Mouse (Mus musculus) lung, embryonic 15.5 days (tissue): ENCODE data around the gene Card14. TPM values are rescaled to one million over a fixed set of nuclear protein-coding genes. Genes with fewer than 3 reads are reported as not detected.
"Not testable (repeated sequence)": the region's sequence is repeated elsewhere in the genome, so short reads cannot be mapped to it uniquely, and the experiment has no call there.

ENCODE experiments used
- ATAC-seq: fragments of 200-750 bp; cut with Nextera tagmentation; 2 replicates; pipeline ENCODE4 v1.8.0; 2017; ENCODE audit warnings: moderate number of reproducible peaks, borderline replicate concordance; ENCODE audit not compliant: low FRiP score, low TSS enrichment; ENCODE audit errors: extremely low read depth
- H3K27ac ChIP-seq: fragments of 300-500 bp; sonication (generic); 2 replicates; pipeline ENCODE4 v1.5.1; 2015; ENCODE audit warnings: moderate library complexity, mild to moderate bottlenecking, inconsistent platforms
- H3K27me3 ChIP-seq: fragments of 300-500 bp; sonication (generic); 2 replicates; pipeline ENCODE4 v1.6.1; 2015; ENCODE audit warnings: inconsistent platforms
- H3K36me3 ChIP-seq: fragments of 300-500 bp; sonication (generic); 2 replicates; pipeline ENCODE4 v1.6.1; 2015; ENCODE audit warnings: inconsistent platforms
- H3K4me1 ChIP-seq: fragments of 300-500 bp; sonication (generic); 2 replicates; pipeline ENCODE4 v1.6.1; 2015; ENCODE audit warnings: inconsistent platforms
- H3K4me2 ChIP-seq: fragments of 300-500 bp; sonication (generic); 2 replicates; pipeline ENCODE4 v1.6.1; 2015; ENCODE audit warnings: inconsistent platforms, mild to moderate bottlenecking, moderate library complexity
- H3K4me3 ChIP-seq: fragments of 300-500 bp; sonication (generic); 2 replicates; pipeline ENCODE4 v1.5.1; 2015; ENCODE audit warnings: mild to moderate bottlenecking, inconsistent platforms
- H3K9ac ChIP-seq: fragments of 300-500 bp; sonication (generic); 2 replicates; pipeline ENCODE4 v1.6.1; 2015; ENCODE audit warnings: inconsistent platforms
- H3K9me3 ChIP-seq: fragments of 300-500 bp; sonication (generic); 2 replicates; pipeline ENCODE4 v1.6.1; 2016; ENCODE audit warnings: inconsistent platforms
- WGBS: fragments of 180-500 bp; shearing (Covaris S2); methylation state at CpG from one replicate; pipeline ENCODE4 v1.1.7; 2015; 5-methylcytosine and 5-hydroxymethylcytosine counted together
- polyA plus RNA-seq: library from polyadenylated mRNA; unstranded; fragments of >200 nt; fragmentation: Nextera tagmentation; extraction: Ambion mirVana; gene quantifications from 2 replicates; pipeline ENCODE4 v1.2.1, GENCODE M21; 2015

The Card14 gene
- polyA plus RNA-seq, result 0.05 and 0.09 TPM in 2 replicates

DNA sequence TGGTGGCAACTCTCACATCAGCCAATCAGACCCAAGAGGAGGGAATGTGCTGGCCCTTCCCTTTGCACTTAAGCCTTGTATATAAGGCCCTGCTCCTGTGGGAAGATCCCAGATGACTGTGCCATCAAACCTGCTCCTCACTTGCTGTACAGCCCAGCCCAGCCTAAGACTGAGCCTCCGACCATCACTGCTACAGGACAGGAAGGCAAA is at the start of gene Card14:
Gene Card14, plus strand, starts transcription at position 111 of the 210 bp plus-strand sequence.
- no peaks in the 10 kb centered on the region for H3K36me3 ChIP-seq
- no peak for ATAC-seq
- no peak within 1 kb of the TSS for H3K4me2 ChIP-seq
- H3K27me3 ChIP-seq, result peaks cover 10% of the 10 kb centered on the region; the same call in 1 of the 2 replicates
- H3K27ac ChIP-seq, result no peak within 1 kb of the TSS
- no peaks in the 10 kb centered on the region for H3K4me1 ChIP-seq
- no peak within 1 kb of the TSS for H3K9ac ChIP-seq
- no peak within 1 kb of the TSS for H3K4me3 ChIP-seq
- H3K9me3 ChIP-seq, result no peaks in the 10 kb centered on the region
- WGBS, result 43% methylated on average over 1 of the region's 1 CpGs

GRCm38 (mm10) chr11:119258216-119258571 is 49.4 kb upstream of the Card14 start:
- no peak overlapping the region for H3K9ac ChIP-seq

DNA sequence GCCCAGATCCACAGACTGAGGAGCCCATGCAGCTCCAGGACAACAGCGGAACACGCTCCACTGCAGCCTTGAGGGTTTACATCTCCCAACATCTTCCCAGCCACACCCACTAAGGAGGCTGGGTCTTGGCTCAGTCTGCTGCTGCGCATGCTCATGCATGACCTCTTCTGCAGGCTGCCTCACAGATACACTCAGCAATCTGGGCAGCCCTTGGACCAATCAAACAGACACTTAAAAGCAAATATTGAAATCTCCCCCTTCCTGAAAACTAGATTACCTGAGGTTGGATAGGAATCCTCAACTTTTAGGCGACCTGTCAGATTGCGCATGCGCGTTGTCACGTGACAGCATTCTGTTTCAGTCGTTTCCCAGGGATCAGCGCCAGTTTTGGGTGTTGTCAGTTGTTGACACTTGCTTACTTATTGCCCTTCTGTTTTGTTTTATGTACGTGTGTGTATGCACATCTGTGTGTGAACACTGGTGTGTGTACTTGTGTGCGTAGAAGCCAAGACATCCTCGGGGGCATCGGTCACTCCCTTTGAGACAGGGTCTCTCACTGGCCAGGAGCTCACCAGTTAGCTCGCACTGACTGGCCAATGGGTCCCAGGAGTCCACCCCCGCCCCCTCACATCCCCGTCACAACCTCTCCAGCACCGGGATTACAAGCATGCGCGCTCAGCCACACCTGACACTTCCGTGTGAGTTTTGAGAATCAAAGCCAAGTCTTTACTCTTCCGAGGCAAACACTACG is 48.8 kb upstream of the Card14 start:
- peak; percentile 73 for ATAC-seq
- Histone ChIP-seq H3K27me3 (no peaks in the 10 kb centered on the region), H3K9me3 (no peaks in the 10 kb centered on the region), H3K9ac (peak overlapping the region; percentile 14; the same call in 1 of the 2 replicates), H3K4me1 (peaks cover 9% of the 10 kb centered on the region; the same call in 1 of the 2 replicates), H3K36me3 (no peaks in the 10 kb centered on the region), H3K27ac (0 out of 2 replicates have a peak overlapping the region, but pooled peaks have one; percentile 23), H3K4me2 (peak overlapping the region; percentile 54), H3K4me3 (peak overlapping the region; percentile 26)
- WGBS, result 55% methylated on average over 23 of the region's 23 CpGs

More at GRCm38 (mm10) chr11:119258216-119258571, 49.4 kb upstream of the Card14 start:
- Histone ChIP-seq H3K4me1 (peaks cover 9% of the 10 kb centered on the region; the same call in 1 of the 2 replicates), H3K4me2 (peak overlapping the region; percentile 54), H3K4me3 (peak overlapping the region; percentile 26), H3K27me3 (no peaks in the 10 kb centered on the region), H3K27ac (0 out of 2 replicates have a peak overlapping the region, but pooled peaks have one; percentile 23), H3K9me3 (no peaks in the 10 kb centered on the region), H3K36me3 (no peaks in the 10 kb centered on the region)
- WGBS, result 58% methylated on average over 9 of the region's 9 CpGs
- ATAC-seq, result no peak

DNA sequence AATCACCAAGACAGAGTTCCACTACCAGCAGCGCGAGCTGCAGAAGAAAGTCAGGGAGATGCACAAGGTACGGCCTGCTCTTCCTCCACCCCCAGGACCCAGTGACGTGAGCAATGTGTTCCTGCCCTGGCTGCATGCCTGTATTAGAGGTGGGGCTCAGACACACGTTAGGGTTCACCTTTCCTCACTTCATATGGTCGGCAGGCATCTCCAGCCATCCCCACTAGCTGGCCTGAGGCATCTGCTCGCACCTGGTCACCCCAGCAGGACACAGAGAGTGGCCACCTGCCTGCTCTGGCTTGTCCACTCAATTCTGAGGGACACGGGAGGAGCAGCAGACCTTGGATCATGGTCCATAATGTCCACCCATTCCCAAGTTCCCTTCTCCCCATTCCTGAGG is 47.6 kb upstream of the Card14 start:
- H3K4me2 ChIP-seq, result no peak overlapping the region
- no peaks in the 10 kb centered on the region for H3K36me3 ChIP-seq
- no peak overlapping the region for H3K4me3 ChIP-seq
- no peaks in the 10 kb centered on the region for H3K9me3 ChIP-seq
- no peak overlapping the region for H3K9ac ChIP-seq
- H3K27me3 ChIP-seq, result no peaks in the 10 kb centered on the region
- 87% methylated on average over 8 of the region's 8 CpGs for WGBS
- no peak overlapping the region for H3K27ac ChIP-seq
- ATAC-seq, result no peak
- H3K4me1 ChIP-seq, result peaks cover 9% of the 10 kb centered on the region; the same call in 1 of the 2 replicates

DNA sequence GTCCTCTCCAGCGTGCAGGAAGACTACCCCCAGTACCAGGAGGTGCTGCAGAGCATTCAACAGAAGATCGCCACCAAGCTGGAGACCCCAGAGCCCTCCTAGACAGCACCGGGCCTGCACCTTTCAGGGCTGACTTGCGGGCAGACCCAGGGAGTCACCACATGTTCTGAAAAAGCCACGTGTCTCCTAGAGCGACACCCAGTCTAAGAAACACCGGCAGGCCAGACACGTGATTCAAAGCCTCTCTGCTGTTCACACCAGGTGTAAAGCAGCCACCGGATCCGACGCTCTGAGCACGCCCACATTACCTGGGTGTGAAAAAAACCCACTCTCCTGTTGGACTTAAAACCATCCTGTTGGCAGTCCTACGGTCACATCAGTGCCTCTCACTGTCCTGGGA is 43.2 kb upstream of the Card14 start:
- H3K9me3 ChIP-seq, result no peaks in the 10 kb centered on the region
- no peak overlapping the region for H3K4me3 ChIP-seq
- H3K4me1 ChIP-seq, result peaks cover 20% of the 10 kb centered on the region
- no peak for ATAC-seq
- H3K4me2 ChIP-seq, result no peak overlapping the region
- H3K27me3 ChIP-seq, result no peaks in the 10 kb centered on the region
- no peak overlapping the region for H3K27ac ChIP-seq
- H3K36me3 ChIP-seq, result no peaks in the 10 kb centered on the region
- H3K9ac ChIP-seq, result no peak overlapping the region
- WGBS, result 89% methylated on average over 13 of the region's 13 CpGs

- 76% methylated on average over 7 of the region's 7 CpGs for WGBS
Measured at GRCm38 (mm10) chr11:119265811-119266210, 41.8 kb upstream of the Card14 start.

DNA sequence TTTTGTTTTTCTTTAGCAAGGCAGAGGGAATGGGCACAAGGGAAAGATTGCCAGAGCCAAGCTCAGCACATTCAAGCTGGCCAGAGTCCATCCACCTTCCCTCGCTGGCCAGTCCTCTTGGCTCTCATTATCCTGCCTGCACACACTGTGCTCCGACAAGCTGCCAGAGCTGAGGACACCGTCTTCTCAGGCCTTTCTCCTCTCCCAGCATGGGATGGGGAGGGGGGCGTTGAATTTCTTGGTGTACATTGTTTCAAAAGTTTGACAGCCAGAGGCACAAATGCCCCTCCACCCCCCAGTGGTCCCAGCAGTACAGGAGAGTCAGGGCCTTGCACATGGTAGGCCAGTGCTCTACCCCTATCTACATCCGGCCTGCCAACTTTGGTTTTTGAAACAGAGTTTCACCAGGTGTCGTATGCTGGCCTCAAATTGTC is 40.3 kb upstream of the Card14 start:
- H3K9ac ChIP-seq, result peak overlapping the region; percentile 84; the same call in 1 of the 2 replicates
- H3K36me3 ChIP-seq, result no peaks in the 10 kb centered on the region
- H3K27me3 ChIP-seq, result no peaks in the 10 kb centered on the region
- no peaks in the 10 kb centered on the region for H3K9me3 ChIP-seq
- 30% methylated on average over 6 of the region's 6 CpGs for WGBS
- no peak overlapping the region for H3K4me3 ChIP-seq
- H3K4me2 ChIP-seq, result peak overlapping the region; percentile 97
- peak; percentile 43; the same call in 1 of the 2 replicates for ATAC-seq
- H3K27ac ChIP-seq, result no peak overlapping the region; the same call in 1 of the 2 replicates
- H3K4me1 ChIP-seq, result peaks cover 30% of the 10 kb centered on the region

More at GRCm38 (mm10) chr11:119265811-119266210, 41.8 kb upstream of the Card14 start:
- no peak overlapping the region for H3K4me2 ChIP-seq
- no peak overlapping the region for H3K4me3 ChIP-seq
- no peak overlapping the region for H3K27ac ChIP-seq
- no peaks in the 10 kb centered on the region for H3K9me3 ChIP-seq
- ATAC-seq, result no peak
- no peaks in the 10 kb centered on the region for H3K27me3 ChIP-seq
- no peaks in the 10 kb centered on the region for H3K36me3 ChIP-seq
- no peak overlapping the region for H3K9ac ChIP-seq
- peaks cover 24% of the 10 kb centered on the region for H3K4me1 ChIP-seq

DNA sequence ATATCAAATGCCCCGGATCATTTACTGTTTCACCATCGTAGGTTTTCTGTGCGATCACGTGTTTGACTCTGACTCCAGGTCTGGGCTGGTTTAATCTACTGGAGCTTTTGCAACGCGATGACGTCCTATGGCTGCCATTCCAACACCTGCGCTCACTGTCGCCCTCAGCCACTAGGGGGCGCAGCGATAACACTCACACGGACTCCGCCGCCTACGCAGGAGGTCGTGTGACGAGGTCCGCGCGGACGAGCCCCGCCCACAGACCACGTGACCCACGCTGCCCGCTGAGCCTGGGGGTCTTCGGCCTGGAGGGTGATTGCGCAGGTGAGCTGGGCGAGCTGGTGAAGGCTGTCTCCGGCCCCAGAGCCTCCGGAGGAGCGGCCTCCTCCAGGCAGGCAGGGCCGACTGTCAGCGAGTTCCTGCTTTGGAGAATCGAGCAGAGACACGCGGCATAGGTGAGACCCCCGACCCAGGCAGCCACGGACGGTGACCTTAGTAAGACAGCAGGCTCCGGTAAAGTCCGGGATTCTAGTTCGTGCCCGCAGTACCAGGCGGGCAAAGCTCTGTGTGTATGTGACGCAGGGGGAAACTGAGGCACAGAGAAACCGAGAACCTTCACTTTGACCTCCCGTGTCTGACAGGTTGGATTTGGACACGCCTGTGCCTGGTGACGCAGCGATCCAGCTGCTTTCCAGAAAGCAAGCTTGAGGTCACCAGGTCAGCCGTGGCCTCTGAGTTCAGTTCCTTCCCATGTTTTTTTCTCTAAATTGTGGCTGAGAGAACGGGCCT is 39.6 kb upstream of the Card14 start, which contains the start of gene Gaa:
Gene Gaa, plus strand, starts transcription at position 120 of the 789 bp plus-strand sequence.
- 2% methylated on average over 52 of the region's 52 CpGs for WGBS
- H3K9me3 ChIP-seq, result no peaks in the 10 kb centered on the region
- H3K4me1 ChIP-seq, result peaks cover 30% of the 10 kb centered on the region
- H3K4me3 ChIP-seq, result peak within 1 kb of the TSS; percentile 78
- H3K4me2 ChIP-seq, result peak within 1 kb of the TSS; percentile 97
- peaks cover 3% of the 10 kb centered on the region; the same call in 1 of the 2 replicates for H3K36me3 ChIP-seq
- peak within 1 kb of the TSS; percentile 44 for H3K27ac ChIP-seq
- no peaks in the 10 kb centered on the region for H3K27me3 ChIP-seq
- ATAC-seq, result peak; percentile 87
- peak within 1 kb of the TSS; percentile 84 for H3K9ac ChIP-seq

DNA sequence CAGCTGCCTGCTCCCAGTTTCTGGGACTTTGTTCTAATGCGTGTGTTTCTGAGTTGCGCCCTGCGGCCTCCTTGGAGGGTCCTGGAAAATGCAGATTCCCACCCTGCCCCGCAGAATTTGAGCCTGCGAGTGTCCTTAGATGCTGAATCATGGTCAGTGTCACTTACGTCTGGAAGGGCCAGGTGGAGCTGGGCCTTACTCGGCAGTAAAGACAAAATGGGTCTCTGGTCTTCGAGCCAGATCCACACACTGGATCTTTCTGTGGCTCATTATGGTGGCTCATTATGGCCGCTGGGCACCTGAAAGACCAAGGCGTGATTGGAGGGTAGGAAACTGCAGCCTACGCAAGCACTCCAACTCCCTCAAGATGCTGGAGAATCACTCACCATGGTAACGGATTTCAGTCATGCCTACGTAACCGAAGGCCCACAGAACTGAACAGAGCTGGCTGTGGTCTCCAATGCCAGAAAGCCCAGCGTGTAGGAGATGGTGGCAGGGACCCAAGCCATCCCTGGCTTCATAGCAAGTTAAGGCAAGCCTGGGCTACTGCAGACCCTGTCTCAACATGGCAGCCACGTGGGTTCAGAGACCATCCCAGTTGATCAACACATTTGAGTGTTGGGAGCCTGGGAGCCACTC is 38.9 kb upstream of the Card14 start:
- Histone ChIP-seq H3K9ac (peak overlapping the region; percentile 84; the same call in 1 of the 2 replicates), H3K4me2 (peak overlapping the region; percentile 97), H3K27me3 (no peaks in the 10 kb centered on the region), H3K4me1 (peaks cover 30% of the 10 kb centered on the region), H3K27ac (no peak overlapping the region; the same call in 1 of the 2 replicates), H3K9me3 (no peaks in the 10 kb centered on the region), H3K4me3 (peak overlapping the region; percentile 78), H3K36me3 (peaks cover 10% of the 10 kb centered on the region; the same call in 1 of the 2 replicates)
- ATAC-seq, result no peak
- 67% methylated on average over 16 of the region's 16 CpGs for WGBS

DNA sequence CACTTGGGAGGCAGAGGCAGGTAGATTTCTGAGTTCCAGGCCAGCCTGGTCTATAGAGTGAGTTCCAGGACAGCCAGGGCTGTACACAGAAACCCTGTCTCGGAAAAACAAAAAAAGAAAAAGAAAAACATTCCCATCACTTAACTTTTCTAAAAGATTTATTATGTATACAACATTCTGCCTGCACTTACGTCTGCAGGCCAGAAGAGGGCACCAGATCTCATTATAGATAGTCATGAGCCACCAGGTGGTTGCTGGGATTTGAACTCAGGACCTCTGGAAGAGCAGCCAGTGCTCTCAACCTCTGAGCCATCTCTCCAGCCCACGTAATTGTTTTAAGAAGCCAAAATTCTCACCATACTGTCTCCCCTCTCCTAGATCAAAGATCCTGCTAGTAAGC is 35.1 kb upstream of the Card14 start:
- peaks cover 24% of the 10 kb centered on the region for H3K4me1 ChIP-seq
- WGBS, result 65% methylated on average over 3 of the region's 3 CpGs
- H3K36me3 ChIP-seq, result peaks cover 18% of the 10 kb centered on the region; the same call in 1 of the 2 replicates
- H3K4me3 ChIP-seq, H3K4me2 ChIP-seq, ATAC-seq, H3K9ac ChIP-seq, H3K9me3 ChIP-seq, H3K27ac ChIP-seq, H3K27me3 ChIP-seq: not testable (repeated sequence)

DNA sequence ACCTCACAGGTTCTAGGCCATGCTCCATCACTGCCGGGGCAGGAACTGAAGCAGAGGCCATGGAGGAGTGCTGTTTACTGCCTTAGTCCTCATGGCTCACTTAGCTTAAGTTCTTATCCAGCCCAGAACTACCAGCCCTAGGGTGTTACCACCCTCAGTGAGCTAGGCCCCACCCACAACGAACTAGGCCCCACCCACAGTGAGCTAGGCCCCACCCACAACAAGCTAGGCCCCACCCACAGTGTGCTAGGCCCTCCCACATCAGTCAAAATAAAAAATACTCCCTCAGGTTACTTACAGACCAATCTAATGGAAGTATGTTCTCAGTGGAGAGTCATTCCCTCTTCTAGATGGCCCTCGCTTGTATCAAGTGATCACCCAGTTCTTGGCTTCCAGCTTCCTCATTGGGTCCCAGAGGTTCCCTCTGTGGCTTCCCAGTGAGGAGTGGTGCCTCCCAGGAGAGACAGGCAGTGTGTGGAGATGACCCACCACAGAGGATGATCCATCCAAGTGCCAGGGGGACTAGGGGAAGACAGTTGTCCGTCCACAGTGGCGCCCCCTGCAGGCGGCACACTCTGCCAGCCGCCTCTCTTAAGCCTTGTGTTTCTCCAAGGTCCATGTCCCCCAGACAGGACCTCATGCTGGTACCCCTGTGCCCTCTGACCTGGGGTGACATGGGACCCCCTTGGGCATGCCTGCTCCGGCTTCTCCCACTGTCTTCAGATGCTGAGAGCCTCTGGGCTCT is 34.2 kb upstream of the Card14 start:
- peaks cover 18% of the 10 kb centered on the region; the same call in 1 of the 2 replicates for H3K36me3 ChIP-seq

More for the DNA sequence above, 34.2 kb upstream of the Card14 start:
- Histone ChIP-seq H3K27me3 (no peaks in the 10 kb centered on the region), H3K9me3 (no peaks in the 10 kb centered on the region), H3K27ac (no peak overlapping the region), H3K4me2 (no peak overlapping the region), H3K9ac (no peak overlapping the region), H3K4me3 (no peak overlapping the region), H3K4me1 (peaks cover 17% of the 10 kb centered on the region)
- no peak for ATAC-seq
- WGBS, result 83% methylated on average over 8 of the region's 8 CpGs
